Comparison of ENCODE assay signal across 19 mouse cellular contexts in genomic region chr9:94815518-94815917, GRCm38 (mm10).
DNase-seq lines count a peak whose midpoint lies in the region; ATAC-seq and TF ChIP-seq lines count a peak whose summit lies in the region.
"Had no signal": no experiment of that assay in that cellular context is flagged by ENCODE, and none has a peak within 500 bp of the region (broad histone marks: within the 10 kb centered on the region; RNA-seq: fewer than 3 reads in every experiment).

No protein-coding gene starts in this region.

- H3K36me3 ChIP-seq in limb, embryonic 10.5 days, result no peaks in the 10 kb centered on the region
- H3K36me3 ChIP-seq in forebrain, postnatal 0 days (ENCODE audit: insufficient read depth), result no peaks in the 10 kb centered on the region
- H3K36me3 ChIP-seq: embryonic facial prominence, embryonic 13.5 days; forebrain, embryonic 12.5 days; heart, embryonic 12.5 days; hindbrain, embryonic 10.5 days had no signal

- H3K9me3 ChIP-seq in limb, embryonic 10.5 days (replicated peaks), result no peaks in the 10 kb centered on the region
- H3K9me3 ChIP-seq in forebrain, postnatal 0 days (ENCODE audit: low read length), result no peaks in the 10 kb centered on the region
- H3K9me3 ChIP-seq: embryonic facial prominence, embryonic 13.5 days; forebrain, embryonic 12.5 days; heart, embryonic 12.5 days; hindbrain, embryonic 10.5 days had no signal

- no peak overlapping the region for H3K27ac ChIP-seq in limb, embryonic 10.5 days
- no peak overlapping the region for H3K27ac ChIP-seq in forebrain, postnatal 0 days (ENCODE audit: low read depth, low read length)
- H3K27ac ChIP-seq: embryonic facial prominence, embryonic 13.5 days; forebrain, embryonic 12.5 days; gastrocnemius, adult 2 months; hindbrain, embryonic 10.5 days had no signal

- no peak for ATAC-seq in forebrain, postnatal 0 days
- ATAC-seq: forebrain, embryonic 16.5 days; hindbrain, embryonic 16.5 days; inflammation-experienced regulatory T-cells, adult 6 months had no signal

- no peak for TF ChIP-seq CTCF in forebrain, postnatal 0 days (IDR thresholded peaks at IDR 0.05; ENCODE audit: low read depth)

- DNase-seq in embryo, embryonic 10.5 days (ENCODE audit: low spot score), result peak; percentile 49
- DNase-seq in embryo, embryonic 9.5 days (ENCODE audit: extremely low spot score), result peak; percentile 30
- peak; percentile 43 for DNase-seq in limb, embryonic 10.5 days (ENCODE audit: low spot score)
- DNase-seq in ovary, postnatal 36 days (ENCODE audit: low spot score), result no peak
- DNase-seq in forebrain, postnatal 0 days, result no peak
- no peak for DNase-seq in left cerebral cortex, adult 18-20 months (ENCODE audit: low spot score in 2 of 2)
- DNase-seq: adrenal gland, adult 2 months; adrenal gland, postnatal 25 days; cerebellum, adult 2 months; cerebellum, postnatal 10 days; gastrocnemius, adult 2 months; gastrocnemius, postnatal 25 days had no signal

- WGBS in limb, embryonic 10.5 days, result 22% methylated on average over 5 of the region's 5 CpGs
- WGBS in forebrain, postnatal 0 days, result 76% methylated on average over 5 of the region's 5 CpGs

- peaks cover 8% of the 10 kb centered on the region; the same call in 1 of the 2 replicates for H3K27me3 ChIP-seq in limb, embryonic 10.5 days (ENCODE audit: low read depth, poor library complexity, severe bottlenecking)
- H3K27me3 ChIP-seq in forebrain, postnatal 0 days (ENCODE audit: insufficient read depth, low read length), result no peaks in the 10 kb centered on the region
- H3K27me3 ChIP-seq: embryonic facial prominence, embryonic 13.5 days; forebrain, embryonic 12.5 days had no signal

- H3K4me2 ChIP-seq in forebrain, postnatal 0 days (ENCODE audit: low read depth), result no peak overlapping the region
- H3K4me2 ChIP-seq: embryonic facial prominence, embryonic 13.5 days; forebrain, embryonic 12.5 days; heart, embryonic 12.5 days had no signal

- H3K4me1 ChIP-seq in limb, embryonic 10.5 days, result peaks cover 14% of the 10 kb centered on the region
- H3K4me1 ChIP-seq in forebrain, postnatal 0 days (ENCODE audit: insufficient read depth), result no peaks in the 10 kb centered on the region
- H3K4me1 ChIP-seq: forebrain, embryonic 12.5 days; hindbrain, embryonic 10.5 days had no signal

- H3K4me3 ChIP-seq in limb, embryonic 10.5 days, result no peak overlapping the region
- H3K4me3 ChIP-seq in forebrain, postnatal 0 days (ENCODE audit: low read depth, low read length), result no peak overlapping the region
- H3K4me3 ChIP-seq: embryonic facial prominence, embryonic 13.5 days; forebrain, embryonic 12.5 days; gastrocnemius, adult 2 months; heart, embryonic 12.5 days; hindbrain, embryonic 10.5 days had no signal

- no peak overlapping the region for H3K9ac ChIP-seq in forebrain, postnatal 0 days
- H3K9ac ChIP-seq: embryonic facial prominence, embryonic 13.5 days; forebrain, embryonic 12.5 days; heart, embryonic 12.5 days had no signal

Comparison
In these comparisons a context has a peak if more than half of its experiments do, and no peak if none do; other contexts are left out.
1. DNase-seq: peak in embryo, embryonic 10.5 days (single experiment), embryo, embryonic 9.5 days (single experiment) and limb, embryonic 10.5 days (single experiment); none in ovary, postnatal 36 days (single experiment), forebrain, postnatal 0 days (single experiment) and left cerebral cortex, adult 18-20 months (0 of 2).